Mouse (Mus musculus) retina, adult 2 months (tissue): ENCODE measurements around the gene Sema4b.

ENCODE experiments used
- DNase-seq: peaks from one replicate; pipeline ENCODE4 v3.0.0-alpha.2; 2012; ENCODE audit warnings: low read depth, low spot score

Sema4b gene

DNA sequence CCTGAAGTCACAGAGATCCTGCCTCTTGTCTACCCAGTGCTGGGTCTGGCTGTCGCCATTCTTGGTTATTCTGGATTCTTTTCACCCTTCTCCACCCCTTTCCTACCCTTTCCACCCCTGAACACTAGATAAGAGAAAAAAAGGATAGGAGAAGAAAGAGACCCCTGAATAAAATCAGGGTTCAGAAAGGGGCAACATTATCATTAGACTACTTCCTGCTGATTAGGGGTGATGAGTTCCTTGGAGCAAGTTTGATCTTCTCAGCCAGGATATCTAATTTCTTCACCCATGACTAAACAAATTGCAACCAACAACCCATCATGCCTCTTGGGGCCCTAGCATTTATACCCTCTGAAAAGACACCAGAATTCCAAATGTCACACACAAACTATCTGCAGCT is 81.1 kb downstream of the Sema4b start:
- DNase-seq = no peak

DNA sequence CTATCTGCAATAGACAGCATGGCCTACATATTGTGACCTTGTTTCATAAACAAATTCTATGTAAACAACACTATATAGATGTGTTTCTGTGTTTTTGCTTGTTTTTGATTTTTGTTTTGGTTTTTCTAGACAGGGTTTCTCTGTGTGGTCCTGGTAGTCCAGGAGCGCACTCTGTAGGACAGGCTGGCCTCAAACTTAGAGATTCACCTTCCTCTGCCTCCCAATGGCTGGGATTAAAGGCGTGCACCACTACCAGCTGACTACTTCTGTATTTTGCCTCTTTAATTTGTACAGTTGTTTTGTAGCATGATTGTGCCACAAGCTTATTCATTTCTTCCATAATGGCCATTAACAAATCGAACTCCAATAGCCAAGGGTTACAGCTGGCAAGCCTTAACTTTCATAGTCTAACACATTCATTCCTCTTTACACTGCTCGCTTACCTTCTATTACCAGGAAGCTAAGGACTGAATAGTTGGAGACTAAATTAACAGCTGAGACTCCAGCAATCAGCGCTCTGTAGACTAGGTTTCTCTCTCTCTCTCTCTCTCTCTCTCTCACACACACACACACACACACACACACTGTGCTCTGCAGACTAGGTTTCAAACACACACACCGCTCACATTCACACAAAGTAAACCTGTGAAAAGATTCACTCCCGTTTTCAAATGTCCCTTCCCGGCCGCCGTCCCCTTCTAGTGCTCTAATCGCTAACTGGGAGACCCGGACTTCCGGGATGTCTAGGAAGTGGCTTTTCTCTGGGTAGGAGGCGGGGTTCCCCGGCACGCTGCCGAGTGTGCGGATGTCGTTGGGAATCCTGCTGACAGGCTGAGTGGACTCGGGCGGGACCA is 82.5 kb downstream of the Sema4b start, which contains the start of gene Vps33b:
Gene Vps33b (plus strand): TSS at position 753 of the 854 bp plus-strand sequence.
- peak; percentile 88 for DNase-seq

DNA sequence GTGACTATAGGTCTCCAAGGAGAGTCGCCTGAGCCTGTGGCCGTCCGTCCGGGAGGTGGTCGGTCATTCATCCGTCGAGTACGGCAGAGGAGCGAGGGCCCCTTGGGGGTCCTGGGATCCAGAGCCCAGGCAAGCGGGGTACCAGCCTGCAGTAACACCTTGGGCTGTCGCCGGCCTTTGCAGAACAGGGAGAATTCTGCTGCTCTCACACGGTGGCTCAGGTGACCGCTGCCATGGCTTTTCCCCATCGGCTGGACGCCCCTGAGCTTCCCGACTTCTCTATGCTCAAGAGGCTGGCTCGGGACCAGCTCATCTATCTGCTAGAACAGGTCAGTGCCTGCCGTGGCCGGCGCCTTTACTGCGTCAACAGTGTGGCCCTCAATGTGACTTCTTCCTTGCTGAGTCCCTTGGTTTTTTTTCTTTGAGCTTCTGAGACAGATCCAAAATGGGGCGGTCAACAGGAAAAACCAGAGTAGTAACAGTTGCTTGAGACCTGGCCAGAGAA is 83.2 kb downstream of the Sema4b start:
- no peak for DNase-seq

DNA sequence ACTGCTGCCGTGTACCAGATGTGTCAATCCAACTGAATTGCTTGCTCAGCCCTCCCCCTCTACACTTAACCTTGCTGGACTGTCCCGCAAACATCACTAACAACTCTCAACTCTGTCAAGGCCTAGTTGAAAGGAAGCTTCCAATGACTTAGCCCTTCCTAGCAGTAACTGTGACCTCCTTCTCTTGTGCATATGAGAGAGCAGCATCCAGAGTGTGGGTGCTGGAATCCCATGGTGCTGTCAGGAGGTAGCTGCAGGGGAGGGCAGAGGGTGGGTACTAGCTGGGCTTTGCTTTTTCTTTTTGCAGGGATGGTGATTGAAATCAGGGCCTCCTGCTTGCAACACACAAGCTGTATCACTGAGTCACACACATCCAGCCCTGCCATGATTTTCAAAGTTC is 86.8 kb downstream of the Sema4b start:
- DNase-seq = no peak
